Mouse (Mus musculus) liver, embryonic 12.5 days (tissue): ENCODE measurements around the gene Amn. TPM values are rescaled to one million over a fixed set of nuclear protein-coding genes. Genes with fewer than 3 reads are reported as not detected.

Source experiments
- ATAC-seq: fragments of 200-750 bp; cut with Nextera tagmentation; 2 replicates; pipeline ENCODE4 v1.8.0; 2017; ENCODE audit warnings: moderate number of reproducible peaks, mild to moderate bottlenecking, moderate library complexity
- H3K27ac ChIP-seq: fragments of 300-500 bp; sonication (generic); 2 replicates; pipeline ENCODE4 v1.5.1; 2016; ENCODE audit warnings: mild to moderate bottlenecking
- H3K27me3 ChIP-seq: fragments of 300-500 bp; sonication (generic); replicated peaks from 2 replicates; pipeline ENCODE4 v1.6.1; 2016; ENCODE audit warnings: mild to moderate bottlenecking, moderate library complexity
- H3K36me3 ChIP-seq: fragments of 300-500 bp; sonication (generic); 2 replicates; pipeline ENCODE4 v1.6.1; 2016; ENCODE audit warnings: mild to moderate bottlenecking, moderate library complexity
- H3K4me1 ChIP-seq: fragments of 300-500 bp; sonication (generic); 2 replicates; pipeline ENCODE4 v1.6.1; 2016
- H3K4me2 ChIP-seq: fragments of 300-500 bp; sonication (generic); 2 replicates; pipeline ENCODE4 v1.6.1; 2016; ENCODE audit warnings: mild to moderate bottlenecking, moderate library complexity
- H3K4me3 ChIP-seq: fragments of 300-500 bp; sonication (generic); 2 replicates; pipeline ENCODE4 v1.5.1; 2016; ENCODE audit warnings: mild to moderate bottlenecking, moderate library complexity
- H3K9ac ChIP-seq: fragments of 300-500 bp; sonication (generic); 2 replicates; pipeline ENCODE4 v1.6.1; 2016; ENCODE audit warnings: mild to moderate bottlenecking, moderate library complexity
- H3K9me3 ChIP-seq: fragments of 300-500 bp; sonication (generic); replicated peaks from 2 replicates; pipeline ENCODE4 v1.6.1; 2016; ENCODE audit warnings: mild to moderate bottlenecking, moderate library complexity
- WGBS: fragments of 180-500 bp; shearing (Covaris S2); methylation state at CpG from one replicate; pipeline ENCODE4 v1.1.7; 2016; ENCODE audit not compliant: insufficient replicate concordance; 5-methylcytosine and 5-hydroxymethylcytosine counted together
- polyA plus RNA-seq: library from polyadenylated mRNA; unstranded; fragments of >200 nt; fragmentation: Nextera tagmentation; extraction: Ambion mirVana; gene quantifications from 2 replicates; pipeline ENCODE4 v1.2.1, GENCODE M21; 2016

Amn gene
- polyA plus RNA-seq, 1 experiment from 2014 or later, result 2.0 TPM

DNA sequence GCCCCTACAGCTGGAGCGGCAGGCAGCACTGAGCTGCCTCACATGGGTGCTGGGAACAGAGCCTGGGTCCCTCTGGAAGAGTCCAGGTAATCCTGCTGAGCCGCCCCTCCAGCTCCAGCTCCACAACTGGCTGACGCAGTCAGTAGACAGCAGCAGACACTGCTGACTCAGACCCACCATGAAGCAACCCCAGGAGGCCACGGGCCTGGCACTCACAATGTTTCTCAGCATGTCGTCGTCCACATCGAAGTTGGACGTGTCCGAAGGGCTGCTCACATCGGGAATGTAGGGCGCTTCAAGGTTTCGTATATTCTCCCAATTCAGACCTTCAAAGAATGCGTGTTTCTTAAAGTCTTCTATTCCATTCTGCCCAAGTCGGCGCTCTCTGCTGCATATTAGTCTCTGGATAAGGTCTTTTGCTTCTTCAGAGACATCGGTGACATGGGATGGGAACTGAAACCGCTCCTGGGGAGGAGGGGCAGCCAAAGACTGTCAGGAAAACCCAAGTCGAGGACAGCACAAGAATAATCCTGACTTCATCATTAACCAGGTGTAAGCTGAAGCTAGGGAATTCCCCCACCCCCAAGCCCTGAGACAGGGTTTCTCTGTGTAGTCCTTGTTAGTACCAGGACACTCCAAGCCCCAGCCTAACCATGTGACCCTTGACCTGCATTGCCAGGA is 55.0 kb downstream of the Amn start:
- no peak overlapping the region for H3K27ac ChIP-seq

More for the DNA sequence above, 55.0 kb downstream of the Amn start:
- 85% methylated on average over 18 of the region's 18 CpGs for WGBS
- Histone ChIP-seq H3K36me3 (peaks cover 75% of the 10 kb centered on the region), H3K4me3 (no peak overlapping the region), H3K4me1 (no peaks in the 10 kb centered on the region), H3K9me3 (no peaks in the 10 kb centered on the region), H3K27me3 (no peaks in the 10 kb centered on the region), H3K4me2 (no peak overlapping the region), H3K9ac (no peak overlapping the region)
- no peak for ATAC-seq

Other genes starting within 250 kb of the Amn start
- 8.5 and 10.4 TPM in 2 replicates for gene Rcor1, start 231.7 kb upstream of the Amn start, polyA plus RNA-seq
- 5.6 and 6.2 TPM in 2 replicates for gene Traf3, start 104.7 kb upstream of the Amn start, polyA plus RNA-seq
- gene 4930595D18Rik, start 86.6 kb upstream of the Amn start, polyA plus RNA-seq, result not detected in 2 replicates
- gene Cdc42bpb, start 106.6 kb downstream of the Amn start, polyA plus RNA-seq, result 13.0 and 15.1 TPM in 2 replicates
- 0.28 TPM in 1 of 2 replicates, not detected in the other for gene Lbhd2, start 135.7 kb downstream of the Amn start, polyA plus RNA-seq
- 15.5 and 18.2 TPM in 2 replicates for gene Exoc3l4, start 145.9 kb downstream of the Amn start, polyA plus RNA-seq
- gene Tnfaip2, start 171.4 kb downstream of the Amn start, polyA plus RNA-seq, result 88.6 and 94.9 TPM in 2 replicates
- gene Gm266, start 214.7 kb downstream of the Amn start, polyA plus RNA-seq, result 1.8 and 2.4 TPM in 2 replicates